Mouse (Mus musculus) heart, postnatal 0 days (tissue): Measurements from ENCODE around the gene Otx1.

Source experiments
- CTCF ChIP-seq: IDR thresholded peaks from 2 replicates; pipeline ENCODE4 v1.5.1; 2016; ENCODE audit warnings: antibody characterized with exemption, control low read depth, low read depth
- EP300 ChIP-seq: IDR thresholded peaks from 2 replicates; pipeline ENCODE4 v1.6.1; 2016; ENCODE audit warnings: antibody characterized with exemption, low read depth

- TF ChIP-seq CTCF: no peak
- TF ChIP-seq EP300: no peak
These were observed 5.0 kb upstream of the Otx1 start for GRCm38 (mm10) chr11:22007781-22008110.
